Mouse (Mus musculus): ENCODE measurements around the gene Zbtb38. TPM values are rescaled to one million over a fixed set of nuclear protein-coding genes. Genes with fewer than 3 reads are reported as not detected.

Zbtb38 gene
- polyA plus RNA-seq (2012; rRNA removed): 1.0 and 1.2 TPM in 2 replicates

DNA sequence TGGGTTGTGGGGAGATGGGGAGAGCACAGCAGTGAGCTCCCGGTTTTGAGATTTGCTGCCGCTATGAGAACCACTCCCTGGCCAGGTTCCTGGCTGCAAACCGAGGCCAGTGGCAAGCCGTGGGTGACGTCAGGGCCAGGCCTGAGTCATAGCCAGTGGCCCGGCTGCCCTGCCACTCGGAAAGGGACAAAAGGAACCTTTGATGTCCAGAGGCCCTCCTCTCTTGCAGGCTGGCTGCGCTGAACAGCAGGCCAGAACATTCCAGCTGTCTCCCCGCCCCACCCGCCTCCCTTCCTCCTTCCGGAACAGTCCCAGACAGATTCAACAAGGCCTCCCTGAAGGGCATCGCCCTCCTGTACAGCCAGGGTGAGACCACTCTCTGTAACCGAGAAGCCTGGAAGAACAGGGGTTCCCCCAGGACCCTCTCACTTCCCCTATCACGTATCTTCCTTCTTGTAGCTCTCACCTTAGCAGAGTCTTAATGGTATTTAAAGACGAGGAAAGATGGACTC lies at the start of gene Zbtb38:
Gene Zbtb38 (minus strand): TSS at position 229 of the 512 bp plus-strand sequence.

Other genes with a start within 250 kb of the Zbtb38 start
- gene Gm28729, start 227.6 kb downstream of the Zbtb38 start, polyA plus RNA-seq (2012; rRNA removed): 0.02 and 0.04 TPM in 2 replicates
- gene Rasa2, start 121.2 kb downstream of the Zbtb38 start, polyA plus RNA-seq (2012; rRNA removed): 1.00 and 1.3 TPM in 2 replicates
- gene Pxylp1, start 139.8 kb upstream of the Zbtb38 start, polyA plus RNA-seq (2012; rRNA removed): 3.3 and 4.0 TPM in 2 replicates

All from liver, embryonic 18 days (tissue).